Mouse (Mus musculus): Measurements from ENCODE around the gene Aqp9.

DNA sequence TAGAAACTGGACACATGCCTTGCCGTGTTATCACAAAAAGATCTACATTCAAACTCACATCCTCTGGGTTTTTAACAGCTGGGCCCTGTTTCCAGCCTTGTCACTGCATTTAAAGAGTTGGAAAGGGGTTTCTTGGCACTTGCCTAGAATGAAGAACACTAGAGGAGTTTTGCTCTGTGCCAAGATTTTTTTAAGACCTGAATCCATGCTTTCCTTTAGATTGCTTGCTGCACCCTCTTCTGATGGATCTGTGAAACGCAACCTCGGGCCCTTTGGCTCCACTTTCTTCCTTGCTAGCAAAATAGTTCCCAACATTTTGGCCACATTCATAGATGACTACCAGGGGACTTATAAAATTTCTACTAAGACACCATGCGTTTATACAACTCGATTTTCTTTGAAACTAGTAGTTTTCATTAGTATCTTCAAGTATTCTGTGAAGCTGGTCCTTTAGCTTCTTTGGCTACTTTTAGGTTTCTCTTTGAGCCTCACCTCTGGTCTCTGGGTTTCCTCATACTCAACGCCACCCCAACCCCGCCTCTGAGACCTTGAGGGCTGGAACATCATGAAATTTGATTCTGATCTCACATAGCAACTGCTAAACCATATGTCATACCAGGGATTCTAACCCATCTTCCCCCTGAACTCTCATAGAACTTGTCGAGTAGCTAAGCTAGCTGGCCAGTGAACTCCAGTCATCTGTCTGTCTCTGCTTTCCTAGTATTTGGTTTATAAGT lies 11.7 kb upstream of the Aqp9 start:
- TF ChIP-seq POLR2A (IDR thresholded peaks at IDR 0.05; ENCODE audit: low read depth, low read length), result no peak
- no peak for TF ChIP-seq MAFK (IDR thresholded peaks at IDR 0.05; ENCODE audit: insufficient replicate concordance, low read length)
- no peak for TF ChIP-seq NRF1 (IDR thresholded peaks at IDR 0.05; ENCODE audit: low read depth, low read length)
- TF ChIP-seq ZMIZ1 (IDR thresholded peaks at IDR 0.05; ENCODE audit: low read depth, low read length), result no peak
- no peak for TF ChIP-seq ETS1 (conservative IDR thresholded peaks at IDR 0.05; ENCODE audit: low read depth, low read length)
- no peak for TF ChIP-seq ELF1 (IDR thresholded peaks at IDR 0.05; ENCODE audit: low read depth, low read length)
- TF ChIP-seq RAD21 (IDR thresholded peaks at IDR 0.05; ENCODE audit: low read depth, low read length), result no peak
- no peak for TF ChIP-seq JUN (IDR thresholded peaks at IDR 0.05; ENCODE audit: insufficient read depth, low read depth, low read length)
- peak in 1 of 2 experiments; percentile 26; a peak in 1 of 4 replicates for TF ChIP-seq CTCF (conservative IDR thresholded peaks at IDR 0.05 in 1 of 2, IDR thresholded peaks at IDR 0.05 in 1 of 2; ENCODE audit: low read depth in 2 of 2, low read length in 2 of 2)
- TF ChIP-seq SMC3 (IDR thresholded peaks at IDR 0.05; ENCODE audit: low read depth, low read length), result no peak
- no peak for TF ChIP-seq TBP (conservative IDR thresholded peaks at IDR 0.05; ENCODE audit: low read depth, low read length)
- no peak for TF ChIP-seq CHD2 (IDR thresholded peaks at IDR 0.05; ENCODE audit: low read length)
- TF ChIP-seq ZC3H11A (IDR thresholded peaks at IDR 0.05; ENCODE audit: low read depth, low read length), result no peak
- TF ChIP-seq EP300 (IDR thresholded peaks at IDR 0.05; ENCODE audit: low read length), result no peak

Measured in CH12.LX (cell line).